Mouse (Mus musculus) brain, adult 2 months (tissue): ENCODE data around the gene Dnah5.

Source experiments
- DNase-seq: peaks from one replicate; pipeline ENCODE4 v3.0.0; 2011; ENCODE audit warnings: low read depth, low spot score

The Dnah5 gene

DNA sequence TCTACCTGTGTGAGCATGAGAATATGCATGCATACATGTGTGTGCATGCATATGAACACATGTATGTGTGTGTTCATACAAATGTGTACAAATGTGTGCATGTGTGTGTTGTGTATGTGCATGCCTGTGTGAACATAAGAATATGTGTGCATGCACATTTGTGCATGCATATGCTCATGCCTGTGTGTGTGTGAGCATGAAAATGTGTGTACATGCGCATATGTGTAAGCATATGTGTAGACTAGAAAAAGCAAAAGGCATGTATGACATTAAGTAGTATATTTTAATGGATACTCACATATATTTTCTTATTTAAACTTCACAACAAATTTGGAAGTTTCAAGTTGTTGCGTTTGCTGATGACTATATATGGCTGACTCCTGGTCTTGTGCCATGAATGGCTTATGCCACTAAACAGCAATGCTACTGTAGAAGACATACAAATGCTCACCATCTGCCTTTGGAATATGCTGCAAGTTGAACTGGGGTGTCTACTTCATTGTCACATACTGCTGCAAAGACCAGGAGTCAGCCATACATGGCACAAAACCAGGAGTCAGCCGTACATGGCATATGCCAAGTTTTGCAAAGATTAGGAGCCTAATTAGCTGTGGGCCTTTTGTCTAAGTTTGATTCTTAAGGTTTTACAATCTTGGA is 263.2 kb downstream of the Dnah5 start:
- peak; percentile 49 for DNase-seq

DNA sequence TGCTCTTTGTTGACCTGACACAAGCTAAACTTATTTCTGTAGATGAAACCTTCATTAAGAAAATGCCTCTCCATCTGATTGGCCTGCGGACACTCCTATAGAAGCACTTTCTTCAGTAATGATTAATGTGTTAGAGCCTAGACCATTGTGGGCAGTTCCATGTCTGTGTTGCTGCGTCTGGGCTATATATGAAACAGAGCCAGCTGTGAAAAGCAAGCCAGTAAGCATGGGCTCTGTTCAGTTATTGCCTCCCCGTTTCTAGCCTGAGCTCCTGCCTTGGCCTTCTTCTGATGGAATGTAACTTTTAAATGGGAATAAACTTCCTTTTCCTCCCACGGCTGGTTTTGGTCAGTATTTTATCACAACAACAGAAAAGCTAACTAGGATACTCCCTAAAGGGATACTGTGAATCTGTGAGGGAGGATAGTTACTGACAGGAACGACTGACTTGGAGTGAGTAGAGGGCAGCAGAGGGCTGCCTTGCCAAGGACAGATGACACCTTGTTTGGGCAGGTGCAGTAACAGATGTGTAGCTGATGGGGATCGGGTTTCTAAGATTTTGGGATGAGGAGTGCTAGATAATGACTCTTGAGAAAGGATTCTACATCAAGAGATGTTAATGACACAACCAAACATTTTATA is 270.3 kb downstream of the Dnah5 start:
- DNase-seq, result no peak

- DNase-seq, result no peak
These were observed 299.3 kb downstream of the Dnah5 start for GRCm38 (mm10) chr15:28502820-28503219.

GRCm38 (mm10) chr15:28515176-28515575 is 311.6 kb downstream of the Dnah5 start:
- DNase-seq, result no peak
